Mouse (Mus musculus) liver, embryonic 16.5 days (tissue): ENCODE data around the gene Gabrr2. TPM values are rescaled to one million over a fixed set of nuclear protein-coding genes. Genes with fewer than 3 reads are reported as not detected.
"Not testable (repeated sequence)": the region's sequence is repeated elsewhere in the genome, so short reads cannot be mapped to it uniquely, and the experiment has no call there.

Source experiments
- ATAC-seq: fragments of 200-750 bp; cut with Nextera tagmentation; 2 replicates; pipeline ENCODE4 v1.8.0; 2017; ENCODE audit warnings: low read depth, mild to moderate bottlenecking, moderate number of reproducible peaks, moderate library complexity
- H3K27ac ChIP-seq: fragments of 300-500 bp; sonication (generic); 2 replicates; pipeline ENCODE4 v1.5.1; 2014; ENCODE audit warnings: mild to moderate bottlenecking, low read length
- H3K27me3 ChIP-seq: fragments of 300-500 bp; sonication (generic); 2 replicates; pipeline ENCODE4 v1.6.1; 2014; ENCODE audit warnings: low read depth, low read length, mixed read lengths; ENCODE audit not compliant: control insufficient read depth, insufficient read depth
- H3K36me3 ChIP-seq: fragments of 300-500 bp; sonication (generic); 2 replicates; pipeline ENCODE4 v1.6.1; 2014; ENCODE audit warnings: mild to moderate bottlenecking; ENCODE audit not compliant: control insufficient read depth, insufficient read depth
- H3K4me1 ChIP-seq: fragments of 300-500 bp; sonication (generic); 2 replicates; pipeline ENCODE4 v1.6.1; 2014; ENCODE audit warnings: low read depth, low read length, mixed read lengths; ENCODE audit not compliant: control insufficient read depth
- H3K4me2 ChIP-seq: fragments of 300-500 bp; sonication (generic); 2 replicates; pipeline ENCODE4 v1.6.1; 2014; ENCODE audit warnings: low read depth, low read length, mixed read lengths
- H3K4me3 ChIP-seq: fragments of 300-500 bp; sonication (generic); 2 replicates; pipeline ENCODE4 v1.5.1; 2014; ENCODE audit warnings: low read depth, mild to moderate bottlenecking, low read length
- H3K9ac ChIP-seq: fragments of 300-500 bp; sonication (generic); 2 replicates; pipeline ENCODE4 v1.6.1; 2014; ENCODE audit warnings: low read depth, low read length
- H3K9me3 ChIP-seq: fragments of 300-500 bp; sonication (generic); replicated peaks from 2 replicates; pipeline ENCODE4 v1.6.1; 2016; ENCODE audit warnings: low read length; ENCODE audit not compliant: control insufficient read depth
- WGBS: fragments of 180-500 bp; shearing (Covaris S2); extraction: QIAGEN DNeasy Blood & Tissue Kit; methylation state at CpG from one replicate; pipeline ENCODE4 v1.1.7; 2014; ENCODE audit not compliant: insufficient replicate concordance; 5-methylcytosine and 5-hydroxymethylcytosine counted together
- polyA plus RNA-seq: library from polyadenylated mRNA; unstranded; fragments of >200 nt; fragmentation: Nextera tagmentation; extraction: Ambion mirVana; gene quantifications from 2 replicates; pipeline ENCODE4 v1.2.1, GENCODE M21; 2015

Gene Gabrr2
- polyA plus RNA-seq, 1 experiment from 2014 or later = not detected

GRCm38 (mm10) chr4:33075776-33076524, 13.2 kb downstream of the Gabrr2 start:
- Histone ChIP-seq H3K4me1 (peaks cover 10% of the 10 kb centered on the region), H3K9me3 (no peaks in the 10 kb centered on the region), H3K27me3 (no peaks in the 10 kb centered on the region), H3K4me2 (no peak overlapping the region), H3K36me3 (no peaks in the 10 kb centered on the region), H3K27ac (no peak overlapping the region), H3K4me3 (no peak overlapping the region), H3K9ac (no peak overlapping the region)
- no peak for ATAC-seq
- WGBS = 59% methylated on average over 5 of the region's 5 CpGs

GRCm38 (mm10) chr4:33077161-33077560, 14.4 kb downstream of the Gabrr2 start:
- H3K4me2 ChIP-seq = no peak overlapping the region
- no peaks in the 10 kb centered on the region for H3K27me3 ChIP-seq
- no peak overlapping the region for H3K4me3 ChIP-seq
- no peaks in the 10 kb centered on the region for H3K36me3 ChIP-seq
- no peak overlapping the region for H3K9ac ChIP-seq
- no peak for ATAC-seq
- H3K27ac ChIP-seq = no peak overlapping the region
- 69% methylated on average over 11 of the region's 11 CpGs for WGBS
- H3K9me3 ChIP-seq = no peaks in the 10 kb centered on the region
- peaks cover 9% of the 10 kb centered on the region for H3K4me1 ChIP-seq

GRCm38 (mm10) chr4:33077724-33078123, 14.9 kb downstream of the Gabrr2 start:
- Histone ChIP-seq H3K4me1 (peaks cover 3% of the 10 kb centered on the region), H3K9ac (no peak overlapping the region), H3K27ac (no peak overlapping the region), H3K27me3 (no peaks in the 10 kb centered on the region), H3K4me2 (no peak overlapping the region), H3K4me3 (no peak overlapping the region), H3K9me3 (no peaks in the 10 kb centered on the region), H3K36me3 (no peaks in the 10 kb centered on the region)
- WGBS = 38% methylated on average over 8 of the region's 8 CpGs
- ATAC-seq = no peak

- H3K4me2 ChIP-seq = no peak overlapping the region
- no peaks in the 10 kb centered on the region for H3K9me3 ChIP-seq
- H3K27me3 ChIP-seq = no peaks in the 10 kb centered on the region
- no peak overlapping the region for H3K4me3 ChIP-seq
- H3K36me3 ChIP-seq = no peaks in the 10 kb centered on the region
- H3K27ac ChIP-seq = no peak overlapping the region
- H3K4me1 ChIP-seq = no peaks in the 10 kb centered on the region
- H3K9ac ChIP-seq = no peak overlapping the region
- 77% methylated on average over 3 of the region's 3 CpGs for whole genome bisulfite sequencing
- ATAC-seq = no peak
Observed at GRCm38 (mm10) chr4:33078492-33078891, 15.7 kb downstream of the Gabrr2 start.

DNA sequence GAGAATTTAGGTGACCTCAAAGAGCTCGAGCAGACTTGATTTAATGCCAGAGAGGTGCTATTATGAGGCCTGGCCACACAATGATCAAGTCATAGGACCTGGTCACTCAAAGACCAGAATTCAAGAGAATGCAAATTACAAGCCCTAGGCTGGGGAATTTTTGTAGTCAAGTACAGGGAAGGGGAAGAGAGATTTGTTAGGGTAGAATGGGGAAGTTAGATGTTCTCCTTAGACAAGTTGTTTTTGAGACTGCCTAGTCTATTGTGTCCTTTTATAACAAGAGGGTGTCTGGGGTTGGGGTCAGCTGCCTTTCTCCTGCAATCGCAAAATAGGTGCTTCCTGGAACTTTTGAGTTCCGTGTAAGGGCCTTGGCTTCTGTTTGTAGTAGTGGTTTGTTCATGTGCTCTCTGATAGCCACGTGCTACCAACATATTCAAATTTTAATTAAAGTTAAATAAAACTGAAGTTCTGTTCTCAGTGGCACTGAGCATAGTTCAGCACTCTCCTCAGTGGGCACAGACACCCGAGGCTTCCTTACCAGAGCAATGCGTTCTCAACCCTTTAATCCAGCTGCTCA, 36.4 kb downstream of the Gabrr2 start:
- Histone ChIP-seq H3K4me1 (no peaks in the 10 kb centered on the region), H3K27ac (no peak overlapping the region), H3K4me3 (no peak overlapping the region), H3K9me3 (no peaks in the 10 kb centered on the region), H3K36me3 (no peaks in the 10 kb centered on the region), H3K27me3 (no peaks in the 10 kb centered on the region), H3K9ac (no peak overlapping the region), H3K4me2 (no peak overlapping the region)
- ATAC-seq = no peak
- 42% methylated on average over 6 of the region's 6 CpGs for WGBS

GRCm38 (mm10) chr4:33109720-33110458, 47.1 kb downstream of the Gabrr2 start:
- Histone ChIP-seq H3K27me3 (no peaks in the 10 kb centered on the region), H3K4me1 (peaks cover 2% of the 10 kb centered on the region), H3K27ac (no peak overlapping the region), H3K4me3 (no peak overlapping the region), H3K36me3 (no peaks in the 10 kb centered on the region), H3K4me2 (no peak overlapping the region), H3K9ac (no peak overlapping the region), H3K9me3 (no peaks in the 10 kb centered on the region)
- peak; percentile 71; the same call in 1 of the 2 replicates for ATAC-seq
- 28% methylated on average over 14 of the region's 14 CpGs for WGBS

DNA sequence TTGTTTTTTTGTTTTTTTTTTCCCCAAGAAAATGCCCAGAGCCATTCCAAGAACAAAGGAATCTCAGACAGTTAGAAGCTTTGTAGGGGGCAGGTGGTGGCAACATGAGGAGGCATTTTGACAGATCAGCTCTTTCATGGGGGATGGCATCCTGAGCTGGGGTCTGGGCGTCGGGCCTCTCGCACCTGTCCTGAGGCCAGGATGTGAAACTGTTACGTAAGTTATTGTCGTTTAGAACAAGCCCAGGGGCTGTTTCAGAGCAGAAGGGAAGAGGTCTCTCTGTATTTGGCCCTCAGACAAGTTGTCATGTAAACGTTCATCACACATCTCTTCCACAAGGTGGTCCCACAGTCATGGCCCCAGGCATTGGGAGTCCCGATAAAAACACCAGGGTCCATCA, 48.0 kb downstream of the Gabrr2 start:
- Histone ChIP-seq H3K4me3 (no peak overlapping the region), H3K9ac (no peak overlapping the region), H3K36me3 (no peaks in the 10 kb centered on the region), H3K27ac (no peak overlapping the region), H3K4me1 (peaks cover 2% of the 10 kb centered on the region), H3K4me2 (no peak overlapping the region), H3K9me3 (no peaks in the 10 kb centered on the region), H3K27me3 (no peaks in the 10 kb centered on the region)
- WGBS = 66% methylated on average over 7 of the region's 7 CpGs
- ATAC-seq = no peak

DNA sequence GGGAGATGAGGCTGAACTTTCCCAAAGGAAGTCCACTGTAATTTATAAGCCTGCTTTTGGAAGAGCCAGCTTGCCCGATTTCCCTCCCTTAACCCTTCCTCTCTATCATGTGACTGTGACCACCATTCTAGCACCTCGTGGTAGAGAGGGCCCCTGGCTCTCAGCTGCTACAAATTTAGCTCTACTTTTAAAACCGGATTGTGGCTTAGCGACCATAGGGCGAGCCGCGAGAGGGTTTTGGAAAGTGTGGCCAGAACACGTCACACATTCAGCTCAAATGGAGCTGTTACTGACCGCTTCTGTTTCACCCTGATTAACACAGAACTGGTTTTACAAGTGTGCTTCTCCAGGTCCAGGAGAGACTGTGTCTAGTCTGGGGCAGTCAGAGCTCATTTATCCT, 48.6 kb downstream of the Gabrr2 start:
- H3K27me3 ChIP-seq = no peaks in the 10 kb centered on the region
- no peak overlapping the region for H3K4me3 ChIP-seq
- H3K36me3 ChIP-seq = no peaks in the 10 kb centered on the region
- no peaks in the 10 kb centered on the region for H3K9me3 ChIP-seq
- peaks cover 2% of the 10 kb centered on the region for H3K4me1 ChIP-seq
- H3K4me2 ChIP-seq = no peak overlapping the region
- WGBS = 65% methylated on average over 9 of the region's 9 CpGs
- no peak overlapping the region for H3K9ac ChIP-seq
- H3K27ac ChIP-seq = no peak overlapping the region
- ATAC-seq = no peak

GRCm38 (mm10) chr4:33112866-33113265, 50.1 kb downstream of the Gabrr2 start:
- H3K27me3 ChIP-seq, H3K9ac ChIP-seq, H3K4me3 ChIP-seq, H3K9me3 ChIP-seq, H3K27ac ChIP-seq, H3K4me1 ChIP-seq, ATAC-seq, H3K4me2 ChIP-seq, H3K36me3 ChIP-seq: not testable (repeated sequence)
- WGBS = 85% methylated on average over 9 of the region's 14 CpGs
